ENCODE assay signal across 9 mouse cellular contexts in genomic region chr2:77709206-77709794, GRCm38 (mm10).
DNase-seq lines count a peak whose midpoint lies in the region; ATAC-seq and TF ChIP-seq lines count a peak whose summit lies in the region.
"Had no signal": no experiment of that assay in that cellular context is flagged by ENCODE, and none has a peak within 500 bp of the region (broad histone marks: within the 10 kb centered on the region; RNA-seq: fewer than 3 reads in every experiment).

No protein-coding gene starts in this region.

- H3K27ac ChIP-seq in intestine, embryonic 14.5 days (ENCODE audit: low read depth), result no peak overlapping the region
- no peak overlapping the region for H3K27ac ChIP-seq in intestine, embryonic 15.5 days
- H3K27ac ChIP-seq in forebrain, embryonic 11.5 days (ENCODE audit: low read depth, low read length), result no peak overlapping the region
- H3K27ac ChIP-seq in hindbrain, postnatal 0 days, result no peak overlapping the region
- H3K27ac ChIP-seq in limb, embryonic 13.5 days, result no peak overlapping the region
- H3K27ac ChIP-seq in neural tube, embryonic 13.5 days (replicated peaks), result no peak overlapping the region
- H3K27ac ChIP-seq: macrophage had no signal

- H3K27me3 ChIP-seq in intestine, embryonic 14.5 days (replicated peaks; ENCODE audit: control insufficient read depth, insufficient read depth, low read length), result no peaks in the 10 kb centered on the region
- no peaks in the 10 kb centered on the region for H3K27me3 ChIP-seq in intestine, embryonic 15.5 days (replicated peaks)
- H3K27me3 ChIP-seq in forebrain, embryonic 11.5 days (ENCODE audit: control insufficient read depth, insufficient read depth, low read length), result no peaks in the 10 kb centered on the region
- no peaks in the 10 kb centered on the region; the same call in 1 of the 2 replicates for H3K27me3 ChIP-seq in hindbrain, postnatal 0 days (ENCODE audit: insufficient read depth, low read length)
- no peaks in the 10 kb centered on the region for H3K27me3 ChIP-seq in limb, embryonic 13.5 days
- no peaks in the 10 kb centered on the region for H3K27me3 ChIP-seq in neural tube, embryonic 13.5 days

- peak; percentile 94 for TF ChIP-seq CTCF in hindbrain, postnatal 0 days (IDR thresholded peaks at IDR 0.05; ENCODE audit: low read depth)

- peak overlapping the region; percentile 37; the same call in 1 of the 2 replicates for H3K4me2 ChIP-seq in intestine, embryonic 14.5 days (ENCODE audit: low read length)
- H3K4me2 ChIP-seq in intestine, embryonic 15.5 days (replicated peaks), result no peak overlapping the region
- no peak overlapping the region for H3K4me2 ChIP-seq in forebrain, embryonic 11.5 days (ENCODE audit: low read depth, low read length, severe bottlenecking)
- H3K4me2 ChIP-seq in hindbrain, postnatal 0 days (ENCODE audit: low read depth, low read length), result peak overlapping the region; percentile 46
- H3K4me2 ChIP-seq in limb, embryonic 13.5 days (replicated peaks), result peak overlapping the region; percentile 48
- peak overlapping the region; percentile 39 for H3K4me2 ChIP-seq in neural tube, embryonic 13.5 days

- H3K4me3 ChIP-seq in intestine, embryonic 14.5 days (ENCODE audit: low read depth, low read length), result no peak overlapping the region
- H3K4me3 ChIP-seq in intestine, embryonic 15.5 days (replicated peaks), result no peak overlapping the region
- H3K4me3 ChIP-seq in forebrain, embryonic 11.5 days (ENCODE audit: low read depth, low read length), result no peak overlapping the region
- H3K4me3 ChIP-seq in hindbrain, postnatal 0 days (ENCODE audit: low read length), result no peak overlapping the region
- no peak overlapping the region for H3K4me3 ChIP-seq in limb, embryonic 13.5 days
- no peak overlapping the region for H3K4me3 ChIP-seq in neural tube, embryonic 13.5 days

- no peaks in the 10 kb centered on the region for H3K36me3 ChIP-seq in intestine, embryonic 14.5 days (ENCODE audit: control insufficient read depth, insufficient read depth, low read length)
- no peaks in the 10 kb centered on the region for H3K36me3 ChIP-seq in intestine, embryonic 15.5 days
- no peaks in the 10 kb centered on the region for H3K36me3 ChIP-seq in forebrain, embryonic 11.5 days (ENCODE audit: control insufficient read depth, insufficient read depth, low read length)
- no peaks in the 10 kb centered on the region for H3K36me3 ChIP-seq in hindbrain, postnatal 0 days (ENCODE audit: insufficient read depth, low read length)
- H3K36me3 ChIP-seq in limb, embryonic 13.5 days, result no peaks in the 10 kb centered on the region
- no peaks in the 10 kb centered on the region for H3K36me3 ChIP-seq in neural tube, embryonic 13.5 days

- H3K9ac ChIP-seq in intestine, embryonic 14.5 days (ENCODE audit: low read length), result no peak overlapping the region
- H3K9ac ChIP-seq in intestine, embryonic 15.5 days, result no peak overlapping the region
- H3K9ac ChIP-seq in forebrain, embryonic 11.5 days (ENCODE audit: low read length), result no peak overlapping the region
- H3K9ac ChIP-seq in hindbrain, postnatal 0 days (replicated peaks; ENCODE audit: low read length), result no peak overlapping the region
- no peak overlapping the region for H3K9ac ChIP-seq in limb, embryonic 13.5 days
- no peak overlapping the region for H3K9ac ChIP-seq in neural tube, embryonic 13.5 days

- 24% methylated on average over 7 of the region's 7 CpGs for WGBS in intestine, embryonic 14.5 days
- 27% methylated on average over 7 of the region's 7 CpGs for WGBS in intestine, embryonic 15.5 days
- 26% methylated on average over 7 of the region's 7 CpGs for WGBS in forebrain, embryonic 11.5 days
- 25% methylated on average over 7 of the region's 7 CpGs for WGBS in hindbrain, postnatal 0 days
- WGBS in limb, embryonic 13.5 days, result 29% methylated on average over 7 of the region's 7 CpGs
- WGBS in neural tube, embryonic 13.5 days, result 29% methylated on average over 7 of the region's 7 CpGs

- peak; percentile 71 for DNase-seq in intestine, embryonic 14.5 days (ENCODE audit: low spot score)
- peak; percentile 62 for DNase-seq in adipocyte (ENCODE audit: low spot score)
- peak; percentile 64 for DNase-seq in forebrain, embryonic 11.5 days (ENCODE audit: low spot score)
- DNase-seq in hindbrain, postnatal 0 days (ENCODE audit: low spot score), result peak; percentile 86
- DNase-seq in T-cell, adult 2 months (ENCODE audit: low spot score), result no peak

- no peaks in the 10 kb centered on the region for H3K4me1 ChIP-seq in intestine, embryonic 14.5 days (replicated peaks; ENCODE audit: control insufficient read depth, insufficient read depth, low read length)
- H3K4me1 ChIP-seq in intestine, embryonic 15.5 days (replicated peaks), result no peaks in the 10 kb centered on the region
- no peaks in the 10 kb centered on the region for H3K4me1 ChIP-seq in forebrain, embryonic 11.5 days (replicated peaks; ENCODE audit: control insufficient read depth, insufficient read depth, low read length)
- no peaks in the 10 kb centered on the region for H3K4me1 ChIP-seq in hindbrain, postnatal 0 days (ENCODE audit: insufficient read depth, low read length)
- H3K4me1 ChIP-seq in limb, embryonic 13.5 days, result 0 out of 2 replicates have a peak, but pooled peaks cover 3% of the 10 kb centered on the region
- peaks cover 5% of the 10 kb centered on the region for H3K4me1 ChIP-seq in neural tube, embryonic 13.5 days (replicated peaks)

- ATAC-seq in intestine, embryonic 14.5 days (replicated peaks; ENCODE audit: low FRiP score, low TSS enrichment, low read depth), result no peak
- ATAC-seq in intestine, embryonic 15.5 days, result no peak
- ATAC-seq in forebrain, embryonic 11.5 days (replicated peaks; ENCODE audit: low FRiP score), result peak; percentile 77
- ATAC-seq in hindbrain, postnatal 0 days, result peak; percentile 62
- no peak for ATAC-seq in limb, embryonic 13.5 days (ENCODE audit: low FRiP score, low read depth)
- ATAC-seq in neural tube, embryonic 13.5 days (ENCODE audit: low read depth), result no peak; the same call in 1 of the 2 replicates

- no peaks in the 10 kb centered on the region for H3K9me3 ChIP-seq in intestine, embryonic 14.5 days (ENCODE audit: control insufficient read depth, low read length)
- H3K9me3 ChIP-seq in intestine, embryonic 15.5 days, result no peaks in the 10 kb centered on the region
- no peaks in the 10 kb centered on the region for H3K9me3 ChIP-seq in forebrain, embryonic 11.5 days (ENCODE audit: control insufficient read depth, low read length)
- H3K9me3 ChIP-seq in hindbrain, postnatal 0 days (ENCODE audit: low read length), result no peaks in the 10 kb centered on the region
- no peaks in the 10 kb centered on the region for H3K9me3 ChIP-seq in limb, embryonic 13.5 days
- no peaks in the 10 kb centered on the region for H3K9me3 ChIP-seq in neural tube, embryonic 13.5 days

Comparison
In these comparisons a context has a peak if more than half of its experiments do, and no peak if none do; other contexts are left out.
1. H3K4me2 ChIP-seq: peak in intestine, embryonic 14.5 days (single experiment), hindbrain, postnatal 0 days (single experiment), limb, embryonic 13.5 days (single experiment) and neural tube, embryonic 13.5 days (single experiment); none in intestine, embryonic 15.5 days (single experiment) and forebrain, embryonic 11.5 days (single experiment).
2. ATAC-seq: peak in forebrain, embryonic 11.5 days (single experiment) and hindbrain, postnatal 0 days (single experiment); none in intestine, embryonic 14.5 days (single experiment), intestine, embryonic 15.5 days (single experiment), limb, embryonic 13.5 days (single experiment) and neural tube, embryonic 13.5 days (single experiment).